Mouse (Mus musculus): ENCODE data around the gene Tsr2. TPM values are rescaled to one million over a fixed set of nuclear protein-coding genes. Genes with fewer than 3 reads are reported as not detected.

Gene Tsr2
- total RNA-seq, 1 experiment from 2014 or later, result 33.6 TPM

- peak; percentile 91 for DNase-seq
Measured at GRCm38 (mm10) chrX:151046777-151047430, 49.4 kb downstream of the Tsr2 start.

DNA sequence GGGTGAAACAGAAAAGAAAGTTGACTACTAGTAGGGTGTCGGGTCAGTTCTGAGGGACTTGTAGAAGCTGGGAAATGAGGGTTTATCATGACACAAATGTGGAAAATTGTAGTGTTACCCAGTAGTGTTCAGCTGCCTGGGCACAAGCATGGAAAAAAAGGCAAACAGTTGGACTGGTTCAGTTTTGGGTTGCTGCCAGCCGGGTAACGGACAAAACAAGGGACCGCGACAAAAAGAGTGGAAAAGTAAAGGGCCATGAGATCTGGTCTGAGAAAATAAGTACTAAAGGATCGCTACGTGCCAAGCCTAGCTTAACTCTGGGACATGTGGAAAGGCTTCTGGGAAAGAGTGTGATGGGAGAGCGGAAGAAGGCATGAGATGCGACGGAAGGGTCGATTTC, 50.0 kb downstream of the Tsr2 start:
- DNase-seq, result no peak

GRCm38 (mm10) chrX:151045850-151046249, 50.5 kb downstream of the Tsr2 start, which contains the start of gene Fgd1:
Gene Fgd1 (plus strand): TSS chrX:151046150.
- no peak for DNase-seq

DNA sequence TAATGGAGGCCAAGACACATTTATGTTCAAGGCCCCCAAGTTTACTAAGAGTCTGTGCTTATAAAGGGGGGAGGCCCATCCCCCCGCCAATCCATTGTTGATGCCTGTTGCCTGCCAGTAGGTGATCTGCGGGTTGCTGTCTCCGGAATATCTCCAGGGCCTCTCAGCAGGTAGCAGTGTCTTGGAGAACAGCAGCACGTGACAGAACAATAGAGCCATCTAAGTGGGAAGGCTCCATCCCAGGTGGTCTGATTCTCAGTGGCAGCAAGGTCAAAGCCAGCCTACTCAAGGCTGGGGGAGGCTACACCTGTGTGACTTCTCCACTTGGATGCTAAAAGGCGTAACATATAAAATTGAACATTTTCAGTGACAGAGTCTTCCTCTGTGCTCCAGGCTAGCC, 55.1 kb downstream of the Tsr2 start:
- DNase-seq, result no peak

Other genes starting within 250 kb of the Tsr2 start
- 58.7 and 59.9 TPM in 2 replicates for gene Gnl3l, start 79.2 kb downstream of the Tsr2 start, total RNA-seq (2021)
- gene Fgd1, start 50.4 kb downstream of the Tsr2 start, total RNA-seq (2021), result 25.6 TPM in 2 replicates
- 1.5 and 1.9 TPM in 2 replicates for gene Wnk3, start 101.5 kb upstream of the Tsr2 start, total RNA-seq (2021)
- 10.9 and 12.5 TPM in 2 replicates for gene Fam120c, start 247.6 kb upstream of the Tsr2 start, total RNA-seq (2021)

All from adrenal gland, postnatal 14 days (tissue).